Mouse (Mus musculus) E14TG2a.4 (cell line): ENCODE results near the gene Cped1.

ENCODE experiments used
- H3K27me3 ChIP-seq: 2 replicates; pipeline ENCODE4 v1.6.1; 2014; ENCODE audit warnings: low read length, control low read depth; ENCODE audit not compliant: insufficient read depth
- H3K36me3 ChIP-seq: 2 replicates; pipeline ENCODE4 v1.6.1; 2014; ENCODE audit warnings: low read length, control low read depth; ENCODE audit not compliant: insufficient read depth
- H3K4me1 ChIP-seq: replicated peaks from 2 replicates; pipeline ENCODE4 v1.6.1; 2014; ENCODE audit warnings: low read depth, low read length, control low read depth
- H3K4me3 ChIP-seq: replicated peaks from 2 replicates; pipeline ENCODE4 v1.5.1; 2014; ENCODE audit warnings: mild to moderate bottlenecking, low read length
- H3K9me3 ChIP-seq: 2 replicates; pipeline ENCODE4 v1.6.1; 2014; ENCODE audit warnings: low read length, control low read depth
- CTCF ChIP-seq: conservative IDR thresholded peaks from 2 replicates; pipeline ENCODE4 v1.5.1; 2014; ENCODE audit warnings: low read length
- NANOG ChIP-seq: IDR thresholded peaks from 2 replicates; pipeline ENCODE4 v1.6.1; 2014; ENCODE audit warnings: borderline replicate concordance, low read length, mixed read lengths
- POU5F1 ChIP-seq: IDR thresholded peaks from 2 replicates; pipeline ENCODE4 v1.6.1; 2014; ENCODE audit warnings: low read length, borderline replicate concordance

The Cped1 gene

DNA sequence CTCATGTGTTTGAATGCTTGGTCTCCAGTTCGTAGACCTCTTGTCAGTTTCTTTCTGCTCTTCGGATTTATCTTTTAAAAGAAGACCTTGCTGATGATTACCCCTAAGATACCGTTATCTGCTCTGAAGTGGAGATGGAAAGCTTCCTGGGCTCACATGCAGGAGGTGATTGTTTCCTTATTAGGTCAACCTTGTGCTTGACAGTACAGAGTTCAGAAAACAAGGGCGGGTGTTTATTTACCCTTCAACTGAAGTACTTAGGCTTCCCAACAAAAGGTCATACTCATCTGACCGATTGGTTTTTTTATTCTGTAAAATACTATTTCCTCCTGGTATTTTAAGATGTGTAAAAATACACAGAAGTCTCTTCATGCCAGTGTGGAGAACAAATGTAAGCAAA is 106.1 kb downstream of the Cped1 start:
- no peaks in the 10 kb centered on the region for H3K9me3 ChIP-seq
- H3K4me3 ChIP-seq = no peak overlapping the region
- H3K27me3 ChIP-seq = no peaks in the 10 kb centered on the region
- TF ChIP-seq POU5F1 (no peak), NANOG (no peak), CTCF (no peak)
- no peaks in the 10 kb centered on the region for H3K4me1 ChIP-seq
- H3K36me3 ChIP-seq = no peaks in the 10 kb centered on the region

DNA sequence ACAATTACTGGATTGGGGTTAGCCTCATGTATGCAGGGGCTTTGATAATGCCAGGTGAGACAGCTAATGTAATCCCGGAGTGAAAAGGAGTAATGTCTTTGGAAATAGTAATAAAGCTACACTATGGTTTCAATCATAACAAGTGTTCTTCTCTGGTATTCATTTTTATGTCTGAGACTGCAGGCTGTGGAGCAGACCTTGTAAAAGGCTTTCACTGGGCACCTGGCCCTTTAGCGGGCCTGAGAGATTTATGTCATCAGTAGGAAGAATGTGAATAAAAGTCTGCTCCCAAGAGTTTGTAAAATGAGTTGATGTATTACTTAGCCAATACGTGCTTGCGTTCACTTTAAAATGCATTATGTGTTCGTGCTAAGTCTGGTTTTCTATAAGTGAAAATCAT is 108.1 kb downstream of the Cped1 start:
- H3K4me3 ChIP-seq = no peak overlapping the region
- H3K27me3 ChIP-seq = no peaks in the 10 kb centered on the region
- no peaks in the 10 kb centered on the region for H3K9me3 ChIP-seq
- no peaks in the 10 kb centered on the region for H3K4me1 ChIP-seq
- TF ChIP-seq NANOG (no peak), CTCF (no peak), POU5F1 (no peak)
- H3K36me3 ChIP-seq = no peaks in the 10 kb centered on the region

DNA sequence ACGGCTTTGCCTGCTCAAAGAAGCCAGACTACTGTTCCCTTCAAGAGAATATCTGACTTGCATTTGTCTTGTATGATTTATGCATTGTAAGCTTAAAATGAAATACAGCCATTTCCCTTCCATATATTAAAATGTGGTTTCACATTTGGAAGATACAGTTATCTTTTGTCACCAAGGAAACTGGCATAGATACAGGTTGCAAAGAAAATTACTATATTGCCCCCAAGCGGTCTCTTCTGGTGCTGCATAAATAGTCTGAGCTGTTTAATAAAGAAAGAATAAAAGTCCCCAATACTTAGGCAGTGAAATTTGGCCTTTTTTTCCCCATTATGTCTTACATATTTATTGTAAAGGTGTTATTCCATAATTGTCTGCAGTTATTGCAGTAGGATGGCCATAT is 112.0 kb downstream of the Cped1 start:
- no peaks in the 10 kb centered on the region for H3K9me3 ChIP-seq
- H3K36me3 ChIP-seq = no peaks in the 10 kb centered on the region
- TF ChIP-seq POU5F1 (no peak), CTCF (peak; percentile 58)
- H3K27me3 ChIP-seq = no peaks in the 10 kb centered on the region
- H3K4me3 ChIP-seq = no peak overlapping the region
- H3K4me1 ChIP-seq = no peaks in the 10 kb centered on the region

DNA sequence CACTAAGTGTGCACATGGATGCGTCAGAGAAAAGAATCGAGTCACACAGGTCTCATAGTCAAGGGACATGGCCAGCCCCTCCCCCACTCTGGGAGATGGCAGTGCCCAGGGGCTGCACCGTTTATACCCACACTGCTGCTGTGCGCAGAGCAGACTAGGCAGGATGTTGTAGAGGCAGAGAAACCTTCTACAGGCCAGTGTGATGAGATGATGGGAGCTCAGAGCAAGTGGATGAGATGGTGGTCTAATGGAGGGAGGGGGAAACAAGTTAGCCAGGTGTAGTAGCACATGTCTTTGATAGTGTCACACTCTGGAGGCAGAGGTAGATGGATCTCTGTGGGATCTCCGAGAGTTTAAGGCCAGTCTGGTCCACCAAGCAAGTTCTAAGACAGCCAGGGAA is 114.1 kb downstream of the Cped1 start:
- no peak for TF ChIP-seq CTCF
- no peak for TF ChIP-seq POU5F1
- no peak for TF ChIP-seq NANOG

DNA sequence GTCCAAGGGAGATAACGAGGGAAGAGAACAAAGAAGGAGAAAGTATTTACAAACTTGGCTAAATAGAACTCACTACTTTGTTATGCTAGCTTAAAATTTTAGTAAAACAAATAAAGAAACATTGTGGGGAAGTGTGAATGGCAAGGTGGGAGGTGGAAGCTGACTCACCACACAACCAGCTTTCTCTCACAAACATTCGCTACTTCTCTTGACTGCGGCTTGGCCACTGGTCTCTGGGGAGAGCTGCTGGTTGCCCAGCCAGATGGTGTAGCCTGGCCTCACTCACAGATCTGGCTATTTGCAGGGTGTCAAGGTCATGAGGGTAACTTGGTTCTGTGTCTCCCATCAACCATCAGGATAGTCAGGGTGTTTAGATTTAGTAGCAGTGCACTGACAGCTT is 116.2 kb downstream of the Cped1 start:
- Histone ChIP-seq H3K4me3 (no peak overlapping the region), H3K4me1 (no peaks in the 10 kb centered on the region), H3K36me3 (no peaks in the 10 kb centered on the region), H3K9me3 (no peaks in the 10 kb centered on the region), H3K27me3 (no peaks in the 10 kb centered on the region)
- no peak for TF ChIP-seq NANOG
- TF ChIP-seq POU5F1 = no peak
- no peak for TF ChIP-seq CTCF

More for the DNA sequence above, 114.1 kb downstream of the Cped1 start:
- H3K36me3 ChIP-seq = no peaks in the 10 kb centered on the region
- no peaks in the 10 kb centered on the region for H3K27me3 ChIP-seq
- H3K9me3 ChIP-seq = no peaks in the 10 kb centered on the region
- no peak overlapping the region for H3K4me3 ChIP-seq
- no peaks in the 10 kb centered on the region for H3K4me1 ChIP-seq

DNA sequence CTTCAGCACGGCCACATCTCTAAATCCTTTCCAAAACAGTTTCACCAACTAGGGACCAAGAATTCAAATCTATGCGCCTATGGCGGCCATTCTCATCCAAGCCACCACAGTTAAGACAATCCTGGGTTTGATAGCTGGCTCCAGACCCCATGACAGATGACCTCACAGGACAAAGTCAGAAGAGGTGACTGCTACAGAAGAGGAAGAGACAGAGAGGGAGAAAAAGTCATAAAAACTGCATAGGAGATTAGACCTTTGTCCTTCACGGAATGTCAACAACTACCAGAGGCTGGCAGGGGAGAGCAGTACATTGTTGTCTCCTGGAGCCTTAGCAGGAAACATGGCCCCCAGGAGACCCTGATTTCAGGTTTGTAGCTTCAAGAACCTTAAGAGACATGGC is 117.0 kb downstream of the Cped1 start:
- H3K4me1 ChIP-seq = no peaks in the 10 kb centered on the region
- no peak for TF ChIP-seq POU5F1
- TF ChIP-seq NANOG = no peak
- H3K36me3 ChIP-seq = no peaks in the 10 kb centered on the region
- H3K9me3 ChIP-seq = no peaks in the 10 kb centered on the region
- no peak overlapping the region for H3K4me3 ChIP-seq
- H3K27me3 ChIP-seq = no peaks in the 10 kb centered on the region

DNA sequence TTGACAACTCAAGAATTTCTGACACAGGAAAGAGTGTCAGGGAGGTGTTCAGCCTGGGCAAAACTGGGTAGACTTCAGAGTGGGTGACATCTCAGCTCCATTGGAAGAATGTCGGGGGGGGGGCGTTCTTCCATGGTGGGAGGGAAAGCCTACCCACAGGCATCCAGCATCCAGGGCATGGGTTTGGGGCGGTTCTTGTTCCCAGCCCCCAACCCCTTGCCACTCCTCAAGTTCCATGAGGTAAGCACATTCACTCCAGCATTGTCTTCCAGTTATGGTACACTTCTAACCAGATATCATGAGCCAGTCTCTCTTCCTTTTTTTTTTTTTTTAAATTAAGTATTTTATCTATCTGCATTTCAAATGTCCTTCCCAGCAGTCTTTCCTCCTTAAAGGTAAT is 118.0 kb downstream of the Cped1 start:
- Histone ChIP-seq H3K4me1 (no peaks in the 10 kb centered on the region), H3K9me3 (no peaks in the 10 kb centered on the region), H3K4me3 (no peak overlapping the region), H3K36me3 (no peaks in the 10 kb centered on the region), H3K27me3 (no peaks in the 10 kb centered on the region)
- TF ChIP-seq POU5F1 (no peak), NANOG (no peak), CTCF (no peak)

DNA sequence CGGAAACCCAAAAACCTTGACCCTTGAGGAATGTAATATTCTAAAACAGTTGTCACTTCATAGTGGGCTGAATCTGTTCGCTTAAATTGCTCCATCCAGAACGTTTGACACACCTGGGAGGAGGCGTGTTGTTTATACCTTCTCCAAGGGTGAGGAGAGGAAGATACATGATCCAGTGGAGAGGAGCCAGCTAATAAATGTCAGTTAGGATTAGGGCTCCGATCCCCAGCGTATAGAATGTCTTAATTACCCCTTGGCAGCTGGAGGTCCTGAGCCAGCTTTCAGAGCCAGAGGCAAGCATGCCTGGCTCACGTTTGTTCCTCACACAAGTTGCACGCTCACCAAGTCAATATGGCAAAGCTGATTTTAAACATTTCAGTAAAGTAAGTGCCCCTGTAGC is 118.5 kb downstream of the Cped1 start:
- Histone ChIP-seq H3K9me3 (no peaks in the 10 kb centered on the region), H3K4me3 (no peak overlapping the region), H3K27me3 (no peaks in the 10 kb centered on the region), H3K36me3 (no peaks in the 10 kb centered on the region), H3K4me1 (no peaks in the 10 kb centered on the region)
- no peak for TF ChIP-seq CTCF
- TF ChIP-seq POU5F1 = no peak
- TF ChIP-seq NANOG = no peak

DNA sequence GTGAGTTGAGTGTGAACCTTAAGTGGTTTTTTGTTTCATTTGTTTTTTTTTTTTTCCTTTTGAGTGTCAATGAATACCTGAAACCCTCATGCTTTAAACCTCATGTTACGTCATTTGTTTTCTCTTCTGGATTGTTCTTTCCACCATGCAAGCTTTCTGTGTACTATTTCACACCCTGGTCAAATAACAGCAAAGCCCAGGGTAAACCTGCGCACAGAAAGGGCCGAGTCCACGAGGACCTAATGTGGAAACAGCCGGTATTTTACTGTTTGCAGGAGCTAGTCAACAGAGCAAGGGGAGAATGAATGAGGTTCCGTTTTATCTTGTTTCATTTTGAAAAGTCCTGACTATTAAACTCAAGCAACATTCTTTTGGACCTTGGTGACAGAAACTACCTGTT is 128.4 kb downstream of the Cped1 start:
- H3K36me3 ChIP-seq = no peaks in the 10 kb centered on the region
- peaks cover 11% of the 10 kb centered on the region; the same call in 1 of the 2 replicates for H3K4me1 ChIP-seq
- no peaks in the 10 kb centered on the region for H3K27me3 ChIP-seq
- no peaks in the 10 kb centered on the region for H3K9me3 ChIP-seq
- H3K4me3 ChIP-seq = no peak overlapping the region
- TF ChIP-seq CTCF = no peak
- no peak for TF ChIP-seq POU5F1
- TF ChIP-seq NANOG = no peak
